Mouse (Mus musculus) spleen, adult 2 months (tissue): ENCODE measurements at regions not wholly inside any gene's neighbourhood (a gene's known extent, or its start where the extent isn't known, plus 50 kb on each side); places are given as distances from the start of the nearest gene placed in this dataset.
A peak's percentile ranks its signal among the peaks of the same experiment; 100 is the strongest.

Experiments used
- DNase-seq, 2 experiments: peaks; one replicate each; pipeline versions ENCODE4 v3.0.0 to v3.0.0-alpha.2; 2012 to 2021; ENCODE audit warnings: low spot score in 2 of 2, low read depth in 1 of 2
- H3K27ac ChIP-seq: fragments of 200-500 bp; 2 replicates; pipeline ENCODE4 v1.5.1; 2012; ENCODE audit warnings: low read length, inconsistent platforms; ENCODE audit not compliant: insufficient read depth
- H3K27me3 ChIP-seq: fragments of 200-500 bp; 2 replicates; pipeline ENCODE4 v1.6.1; 2012; ENCODE audit warnings: mild to moderate bottlenecking, moderate library complexity, low read length, inconsistent platforms; ENCODE audit not compliant: control insufficient read depth, insufficient read depth
- H3K36me3 ChIP-seq: fragments of 200-500 bp; 2 replicates; pipeline ENCODE4 v1.6.1; 2012; ENCODE audit warnings: mild to moderate bottlenecking, low read length, inconsistent platforms; ENCODE audit not compliant: control insufficient read depth, insufficient read depth
- H3K4me1 ChIP-seq: fragments of 200-500 bp; 2 replicates; pipeline ENCODE4 v1.6.1; 2011; ENCODE audit warnings: inconsistent platforms; ENCODE audit not compliant: control insufficient read depth, insufficient read depth, insufficient read length
- H3K4me3 ChIP-seq: fragments of 200-500 bp; 2 replicates; pipeline ENCODE4 v1.5.1; 2011; ENCODE audit warnings: mild to moderate bottlenecking, inconsistent platforms; ENCODE audit not compliant: insufficient read depth, insufficient read length; ENCODE audit errors: extremely low read depth
- CTCF ChIP-seq: fragments of 200-500 bp; IDR thresholded peaks from 2 replicates; pipeline ENCODE4 v1.5.1; 2011; ENCODE audit warnings: mild to moderate bottlenecking, inconsistent platforms; ENCODE audit not compliant: insufficient read depth, insufficient read length, insufficient replicate concordance; ENCODE audit errors: extremely low read depth
- POLR2A ChIP-seq: fragments of 200-500 bp; IDR thresholded peaks from 2 replicates; pipeline ENCODE4 v1.6.1; 2011; ENCODE audit warnings: low read depth, low read length, inconsistent platforms
- WGBS: fragments of 180-500 bp; shearing (Covaris S2); methylation state at CpG from one replicate; pipeline ENCODE4 v1.1.7; 2018; 5-methylcytosine and 5-hydroxymethylcytosine counted together

DNA sequence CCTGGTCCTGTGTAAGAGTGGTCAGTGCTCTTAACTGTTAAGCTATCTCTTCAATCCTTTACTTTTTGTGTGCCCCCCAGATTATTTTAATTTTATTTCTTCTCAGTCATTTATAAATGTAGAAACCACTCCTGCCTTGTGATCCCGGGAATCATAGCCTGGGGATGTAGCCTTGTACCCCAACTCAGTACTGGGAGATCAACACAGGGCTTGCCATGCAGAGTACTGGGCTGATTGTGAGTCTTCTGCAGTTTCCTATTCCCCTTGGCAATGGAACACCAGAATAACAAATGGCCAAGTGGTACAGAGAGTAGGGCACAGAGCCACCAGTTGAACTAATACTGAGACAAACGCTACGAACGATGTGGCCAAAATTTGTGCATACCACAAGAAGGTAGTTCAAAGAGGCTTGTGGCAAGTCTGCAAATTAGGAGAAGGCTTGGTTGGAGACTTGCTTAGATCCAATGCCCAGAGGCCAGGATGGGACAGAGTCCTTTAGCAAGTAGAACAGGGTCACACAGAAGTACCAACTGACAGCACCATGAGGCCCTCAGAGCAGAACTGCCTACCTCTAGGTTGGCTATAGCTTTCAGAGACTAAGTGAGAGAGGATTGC lies 151.9 kb downstream of the Qrsl1 start:
- WGBS, result 92% methylated on average over 4 of the region's 4 CpGs
- no peaks in the 10 kb centered on the region for H3K36me3 ChIP-seq
- TF ChIP-seq CTCF, result no peak
- H3K4me1 ChIP-seq, result peaks cover 29% of the 10 kb centered on the region; the same call in 1 of the 2 replicates
- H3K4me3 ChIP-seq, result no peak overlapping the region
- DNase-seq, result no peak
- H3K27me3 ChIP-seq, result no peaks in the 10 kb centered on the region
- no peak overlapping the region for H3K27ac ChIP-seq

DNA sequence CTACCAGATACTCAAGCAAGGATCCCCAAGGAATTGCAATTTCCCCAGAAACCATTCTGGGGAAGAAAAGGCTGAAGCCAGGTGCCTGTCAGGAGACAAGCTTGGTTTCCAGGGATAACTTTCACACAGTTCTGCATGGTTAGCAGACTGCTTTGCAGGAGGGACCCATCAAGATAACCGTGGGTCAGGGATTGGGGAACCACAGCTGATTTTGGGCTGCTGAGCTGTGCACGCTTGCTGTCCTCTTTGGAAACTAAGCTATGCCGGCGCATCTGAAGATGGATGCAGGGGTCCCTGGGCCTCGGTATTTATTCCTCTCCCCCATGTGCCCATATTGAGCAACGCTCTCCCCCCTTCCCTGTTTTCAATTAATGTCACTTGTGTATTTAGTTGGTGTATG lies 151.1 kb downstream of the Qrsl1 start:
- 74% methylated on average over 6 of the region's 6 CpGs for WGBS
- TF ChIP-seq CTCF, result no peak
- no peak for TF ChIP-seq POLR2A
- Histone ChIP-seq H3K27me3 (no peaks in the 10 kb centered on the region), H3K27ac (peak overlapping the region; percentile 71), H3K36me3 (no peaks in the 10 kb centered on the region), H3K4me1 (peaks cover 29% of the 10 kb centered on the region; the same call in 1 of the 2 replicates), H3K4me3 (no peak overlapping the region)
- DNase-seq, result no peak

DNA sequence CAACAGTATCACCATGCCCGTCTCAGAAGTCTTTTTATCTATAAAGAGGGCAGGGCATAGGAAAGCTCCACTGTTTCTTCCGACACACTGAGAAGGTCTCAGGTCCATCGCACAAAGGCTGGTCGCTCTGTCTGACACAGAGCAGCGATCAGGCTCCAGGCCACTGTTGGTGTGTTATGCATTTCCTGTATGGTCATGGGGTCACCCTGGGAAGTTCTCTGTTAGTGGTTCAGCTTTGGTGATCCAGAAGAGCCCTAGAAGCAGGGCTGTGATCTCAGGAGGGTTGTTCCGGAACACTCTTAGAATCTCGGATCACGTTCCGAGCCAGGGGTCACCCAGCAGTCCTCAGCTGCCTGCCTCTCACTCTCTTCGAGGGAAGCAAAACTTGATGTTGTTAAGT lies 150.7 kb downstream of the Qrsl1 start:
- H3K27ac ChIP-seq, result peak overlapping the region; percentile 71
- no peak for DNase-seq

DNA sequence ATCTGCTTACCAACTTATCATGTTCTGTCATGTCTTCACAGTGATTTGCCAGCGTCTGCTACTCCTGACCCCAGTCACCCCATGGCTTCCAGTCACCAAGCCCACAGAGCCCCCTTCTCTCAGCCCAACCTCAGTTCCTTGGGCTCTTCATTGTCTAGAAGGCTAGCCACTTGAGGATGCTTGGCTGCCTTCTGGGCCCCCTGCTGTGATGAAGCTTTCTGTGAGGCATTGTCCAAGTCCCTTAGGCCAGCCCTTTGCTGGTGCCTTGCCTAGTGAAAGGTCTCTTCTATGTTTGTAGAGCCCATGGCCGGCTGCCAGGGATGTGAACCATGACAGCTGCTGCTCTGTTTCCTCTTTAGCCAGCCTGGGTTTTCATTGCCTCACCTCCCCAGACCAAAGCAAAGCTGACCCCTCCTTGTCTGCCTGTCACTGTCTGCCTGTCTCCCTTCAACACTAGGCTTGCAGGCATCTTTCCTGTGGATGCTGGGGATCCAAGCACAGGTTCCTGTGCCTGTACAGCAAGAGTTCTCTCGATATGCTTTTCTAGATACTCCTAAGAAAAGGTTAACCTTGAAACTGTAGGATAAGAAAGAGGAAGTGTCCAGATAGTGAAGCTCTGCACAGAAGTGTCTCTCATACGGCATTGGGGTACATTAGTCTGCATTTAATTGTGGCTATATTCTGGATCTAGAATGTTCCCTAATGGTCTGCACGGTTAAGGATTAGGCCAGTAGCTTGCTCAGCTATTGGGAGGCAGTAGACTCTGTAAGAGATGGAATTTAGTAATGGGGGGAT lies 149.5 kb downstream of the Qrsl1 start:
- 27% methylated on average over 5 of the region's 5 CpGs for WGBS

More for the DNA sequence above, 150.7 kb downstream of the Qrsl1 start:
- Histone ChIP-seq H3K36me3 (no peaks in the 10 kb centered on the region), H3K27me3 (no peaks in the 10 kb centered on the region), H3K4me3 (no peak overlapping the region), H3K4me1 (peaks cover 28% of the 10 kb centered on the region; the same call in 1 of the 2 replicates)
- 55% methylated on average over 10 of the region's 10 CpGs for WGBS
- TF ChIP-seq POLR2A, result no peak
- no peak for TF ChIP-seq CTCF

DNA sequence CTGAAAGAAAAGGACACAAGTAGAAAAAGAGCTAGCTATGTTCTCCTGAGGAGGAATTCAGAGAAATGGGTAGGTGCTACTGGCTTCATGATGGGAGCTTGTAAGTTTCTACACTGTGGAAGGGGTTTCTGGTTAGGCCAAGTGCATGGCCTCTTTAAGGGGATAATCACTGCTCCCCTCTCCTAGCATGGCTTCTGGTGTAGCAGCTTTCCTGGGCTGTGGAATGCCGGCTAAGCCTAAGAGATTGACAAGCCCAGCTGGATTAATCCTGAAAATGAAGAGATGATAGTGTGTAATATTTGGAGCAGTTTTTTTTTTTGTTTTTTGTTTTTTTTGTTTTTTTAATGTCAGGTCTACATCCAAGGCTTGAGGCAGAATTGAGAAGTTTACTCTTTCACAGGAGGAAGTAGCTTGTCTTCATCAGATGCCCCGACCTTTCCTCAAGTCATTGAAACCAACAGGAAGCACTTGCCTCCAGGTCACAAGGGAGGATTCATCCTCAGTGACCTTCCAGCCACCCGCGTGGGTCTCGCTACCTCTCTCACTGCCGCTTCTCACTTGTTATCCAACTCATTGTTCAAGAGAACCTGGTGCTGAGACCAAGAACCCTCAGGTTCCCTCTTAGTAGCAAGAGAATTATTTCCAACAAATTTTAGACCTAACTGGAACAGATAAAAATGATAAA lies 144.5 kb downstream of the Qrsl1 start:
- Histone ChIP-seq H3K27me3 (no peaks in the 10 kb centered on the region), H3K36me3 (no peaks in the 10 kb centered on the region), H3K4me1 (peaks cover 34% of the 10 kb centered on the region), H3K27ac (peak overlapping the region; percentile 50), H3K4me3 (no peak overlapping the region)
- DNase-seq, result no peak
- no peak for TF ChIP-seq CTCF
- no peak for TF ChIP-seq POLR2A
- 36% methylated on average over 6 of the region's 6 CpGs for WGBS

More for the DNA sequence above, 149.5 kb downstream of the Qrsl1 start:
- Histone ChIP-seq H3K4me3 (no peak overlapping the region), H3K27me3 (no peaks in the 10 kb centered on the region), H3K27ac (peak overlapping the region; percentile 89), H3K36me3 (no peaks in the 10 kb centered on the region), H3K4me1 (peaks cover 26% of the 10 kb centered on the region; the same call in 1 of the 2 replicates)
- peak; percentile 58 to 86 for DNase-seq
- no peak for TF ChIP-seq POLR2A
- no peak for TF ChIP-seq CTCF

DNA sequence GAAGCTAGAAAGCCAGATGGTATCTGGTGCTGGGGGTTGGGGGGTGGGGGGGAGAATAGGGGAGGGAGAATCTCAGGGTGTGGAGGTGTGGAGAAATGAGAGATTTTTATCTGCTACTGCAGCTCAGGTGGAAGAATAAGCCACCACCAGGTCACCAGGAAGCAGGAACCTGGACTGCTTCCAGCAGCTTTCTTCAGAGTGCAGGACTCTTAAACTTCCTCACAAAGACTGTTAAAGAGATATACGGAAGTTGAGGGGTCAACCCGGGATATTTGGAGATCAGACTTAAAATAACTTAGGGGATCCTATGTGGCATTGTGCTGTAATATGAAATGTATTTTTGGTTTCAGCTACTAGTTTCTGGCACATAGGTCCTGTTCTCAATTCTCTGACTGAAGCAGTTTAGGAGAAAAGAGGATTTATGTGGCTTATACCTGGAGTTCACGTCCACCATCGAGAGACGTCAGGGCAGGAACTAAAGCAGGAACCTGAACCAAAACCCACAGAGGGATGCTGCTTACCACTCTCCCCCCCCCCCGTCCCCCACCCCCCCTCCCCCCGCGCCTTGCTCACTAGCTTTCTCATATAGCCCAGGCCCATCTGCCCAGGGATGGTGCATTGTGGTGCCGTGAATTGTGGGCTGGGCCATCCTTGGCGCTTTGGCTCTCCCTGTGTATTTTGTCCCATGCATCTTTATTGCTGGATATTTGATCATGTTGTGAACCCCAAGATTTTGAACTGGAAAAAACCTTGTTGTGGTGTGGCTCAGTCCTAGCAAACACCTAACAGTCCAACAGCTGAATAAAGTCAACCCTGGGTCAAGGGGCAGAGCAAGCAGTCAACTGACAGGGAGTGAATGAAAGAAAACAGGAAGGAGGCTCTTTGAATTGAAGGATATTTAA lies 143.2 kb downstream of the Qrsl1 start:
- TF ChIP-seq POLR2A (no peak), CTCF (no peak)
- Histone ChIP-seq H3K4me1 (peaks cover 31% of the 10 kb centered on the region), H3K4me3 (no peak overlapping the region), H3K27me3 (no peaks in the 10 kb centered on the region), H3K36me3 (no peaks in the 10 kb centered on the region), H3K27ac (peak overlapping the region; percentile 68; the same call in 1 of the 2 replicates)
- WGBS, result 17% methylated on average over 10 of the region's 10 CpGs
- no peak for DNase-seq
